Mouse (Mus musculus): ENCODE data around the gene Vmn1r235. TPM values are rescaled to one million over a fixed set of nuclear protein-coding genes. Genes with fewer than 3 reads are reported as not detected.

Gene Vmn1r235
- polyA plus RNA-seq, 1 experiment from 2014 or later: not detected

Small RNA genes within 50 kb of the gene (microRNA-seq; reads per million reads assigned to microRNA genes)
- gene Gm26384: not detected

Other genes with a start within 250 kb of the Vmn1r235 start
- 8.2 TPM in 2 replicates for gene Zfp160, start 247.5 kb upstream of the Vmn1r235 start, polyA plus RNA-seq (2015; fragmentation: Nextera tagmentation; extraction: Ambion mirVana)
- gene Vmn1r234, start 30.3 kb upstream of the Vmn1r235 start, polyA plus RNA-seq (2015; fragmentation: Nextera tagmentation; extraction: Ambion mirVana): not detected in 2 replicates
- gene Vmn1r236, start 26.5 kb downstream of the Vmn1r235 start, polyA plus RNA-seq (2015; fragmentation: Nextera tagmentation; extraction: Ambion mirVana): not detected in 2 replicates
- not detected in 2 replicates for gene Vmn1r237, start 55.5 kb downstream of the Vmn1r235 start, polyA plus RNA-seq (2015; fragmentation: Nextera tagmentation; extraction: Ambion mirVana)
- 2.6 TPM in 2 replicates for gene Zfp677, start 127.3 kb downstream of the Vmn1r235 start, polyA plus RNA-seq (2015; fragmentation: Nextera tagmentation; extraction: Ambion mirVana)
- 7.5 and 7.9 TPM in 2 replicates for gene Zfp54, start 166.8 kb downstream of the Vmn1r235 start, polyA plus RNA-seq (2015; fragmentation: Nextera tagmentation; extraction: Ambion mirVana)
- gene Zfp51, start 194.0 kb downstream of the Vmn1r235 start, polyA plus RNA-seq (2015; fragmentation: Nextera tagmentation; extraction: Ambion mirVana): 13.2 and 14.0 TPM in 2 replicates
- gene Zfp53, start 232.6 kb downstream of the Vmn1r235 start, polyA plus RNA-seq (2015; fragmentation: Nextera tagmentation; extraction: Ambion mirVana): 11.2 and 12.1 TPM in 2 replicates